Mouse (Mus musculus): Measurements from ENCODE around the gene Ly6g6d. TPM values are rescaled to one million over a fixed set of nuclear protein-coding genes. Genes with fewer than 3 reads are reported as not detected.

The Ly6g6d gene
- polyA plus RNA-seq, 1 experiment from 2014 or later = not detected

Other genes starting within 250 kb of the Ly6g6d start
- gene Stk19, start 241.1 kb downstream of the Ly6g6d start, polyA plus RNA-seq (2017; shearing (Covaris generic)) = 25.8 TPM
- gene Dxo, start 241.0 kb downstream of the Ly6g6d start, polyA plus RNA-seq (2017; shearing (Covaris generic)) = 123 TPM
- 128 TPM for gene Skiv2l, start 227.9 kb downstream of the Ly6g6d start, polyA plus RNA-seq (2017; shearing (Covaris generic))
- 49.5 TPM for gene Nelfe, start 227.7 kb downstream of the Ly6g6d start, polyA plus RNA-seq (2017; shearing (Covaris generic))
- not detected for gene Cfb, start 215.5 kb downstream of the Ly6g6d start, polyA plus RNA-seq (2017; shearing (Covaris generic))
- gene Zbtb12, start 198.6 kb downstream of the Ly6g6d start, polyA plus RNA-seq (2017; shearing (Covaris generic)) = 0.21 TPM
- not detected for gene Gm20547, start 196.0 kb downstream of the Ly6g6d start, polyA plus RNA-seq (2017; shearing (Covaris generic))
- gene C2, start 179.8 kb downstream of the Ly6g6d start, polyA plus RNA-seq (2017; shearing (Covaris generic)) = 1.2 TPM
- gene Ehmt2, start 179.6 kb downstream of the Ly6g6d start, polyA plus RNA-seq (2017; shearing (Covaris generic)) = 57.8 TPM
- gene Slc44a4, start 163.6 kb downstream of the Ly6g6d start, polyA plus RNA-seq (2017; shearing (Covaris generic)) = not detected
- gene Neu1, start 146.8 kb downstream of the Ly6g6d start, polyA plus RNA-seq (2017; shearing (Covaris generic)) = 74.6 TPM
- 2,452 TPM for gene Hspa1b, start 118.8 kb downstream of the Ly6g6d start, polyA plus RNA-seq (2017; shearing (Covaris generic))
- 125 TPM for gene Gm20481, start 108.2 kb downstream of the Ly6g6d start, polyA plus RNA-seq (2017; shearing (Covaris generic))
- gene Hspa1a, start 105.9 kb downstream of the Ly6g6d start, polyA plus RNA-seq (2017; shearing (Covaris generic)) = 1,550 TPM
- gene Hspa1l, start 105.4 kb downstream of the Ly6g6d start, polyA plus RNA-seq (2017; shearing (Covaris generic)) = not detected
- gene Lsm2, start 96.2 kb downstream of the Ly6g6d start, polyA plus RNA-seq (2017; shearing (Covaris generic)) = 47.6 TPM
- 182 TPM for gene Vars, start 77.1 kb downstream of the Ly6g6d start, polyA plus RNA-seq (2017; shearing (Covaris generic))
- gene Vwa7, start 61.5 kb downstream of the Ly6g6d start, polyA plus RNA-seq (2017; shearing (Covaris generic)) = 0.10 TPM
- not detected for gene Sapcd1, start 50.0 kb downstream of the Ly6g6d start, polyA plus RNA-seq (2017; shearing (Covaris generic))
- gene Msh5, start 31.3 kb downstream of the Ly6g6d start, polyA plus RNA-seq (2017; shearing (Covaris generic)) = 2.2 TPM
- gene Clic1, start 28.1 kb downstream of the Ly6g6d start, polyA plus RNA-seq (2017; shearing (Covaris generic)) = 305 TPM
- 1.00 TPM for gene Ddah2, start 19.0 kb downstream of the Ly6g6d start, polyA plus RNA-seq (2017; shearing (Covaris generic))
- gene Ly6g6c, start 12.7 kb downstream of the Ly6g6d start, polyA plus RNA-seq (2017; shearing (Covaris generic)) = not detected
- not detected for gene Mpig6b, start 11.9 kb downstream of the Ly6g6d start, polyA plus RNA-seq (2017; shearing (Covaris generic))
- gene Ly6g6e, start 1.2 kb downstream of the Ly6g6d start, polyA plus RNA-seq (2017; shearing (Covaris generic)) = not detected
- not detected for gene Ly6g6f, start 7.5 kb upstream of the Ly6g6d start, polyA plus RNA-seq (2017; shearing (Covaris generic))
- gene Abhd16a, start 11.2 kb upstream of the Ly6g6d start, polyA plus RNA-seq (2017; shearing (Covaris generic)) = 88.6 TPM
- not detected for gene Ly6g5c, start 30.2 kb upstream of the Ly6g6d start, polyA plus RNA-seq (2017; shearing (Covaris generic))
- gene Ly6g5b, start 37.4 kb upstream of the Ly6g6d start, polyA plus RNA-seq (2017; shearing (Covaris generic)) = 2.1 TPM
- 43.9 TPM for gene Gpank1, start 43.4 kb upstream of the Ly6g6d start, polyA plus RNA-seq (2017; shearing (Covaris generic))
- gene Csnk2b, start 44.0 kb upstream of the Ly6g6d start, polyA plus RNA-seq (2017; shearing (Covaris generic)) = 190 TPM
- gene D17H6S53E, start 48.3 kb upstream of the Ly6g6d start, polyA plus RNA-seq (2017; shearing (Covaris generic)) = 0.75 TPM
- not detected for gene Apom, start 54.0 kb upstream of the Ly6g6d start, polyA plus RNA-seq (2017; shearing (Covaris generic))
- gene Bag6, start 57.1 kb upstream of the Ly6g6d start, polyA plus RNA-seq (2017; shearing (Covaris generic)) = 75.1 TPM
- gene Prrc2a, start 86.8 kb upstream of the Ly6g6d start, polyA plus RNA-seq (2017; shearing (Covaris generic)) = 38.6 TPM
- gene Aif1, start 98.0 kb upstream of the Ly6g6d start, polyA plus RNA-seq (2017; shearing (Covaris generic)) = not detected
- gene Lst1, start 110.4 kb upstream of the Ly6g6d start, polyA plus RNA-seq (2017; shearing (Covaris generic)) = 1.6 TPM
- 849 TPM for gene Ltb, start 116.4 kb upstream of the Ly6g6d start, polyA plus RNA-seq (2017; shearing (Covaris generic))
- 107 TPM for gene Tnf, start 123.9 kb upstream of the Ly6g6d start, polyA plus RNA-seq (2017; shearing (Covaris generic))
- gene Lta, start 127.3 kb upstream of the Ly6g6d start, polyA plus RNA-seq (2017; shearing (Covaris generic)) = 42.5 TPM
- gene Gm16181, start 142.8 kb upstream of the Ly6g6d start, polyA plus RNA-seq (2017; shearing (Covaris generic)) = not detected
- 4.8 TPM for gene Atp6v1g2, start 155.6 kb upstream of the Ly6g6d start, polyA plus RNA-seq (2017; shearing (Covaris generic))
- gene Nfkbil1, start 157.7 kb upstream of the Ly6g6d start, polyA plus RNA-seq (2017; shearing (Covaris generic)) = 18.7 TPM
- gene Ddx39b, start 163.7 kb upstream of the Ly6g6d start, polyA plus RNA-seq (2017; shearing (Covaris generic)) = 170 TPM
- 6,438 TPM for gene H2-D1, start 184.7 kb upstream of the Ly6g6d start, polyA plus RNA-seq (2017; shearing (Covaris generic))
- 0.26 TPM for gene H2-Q1, start 242.3 kb upstream of the Ly6g6d start, polyA plus RNA-seq (2017; shearing (Covaris generic))